Mouse (Mus musculus) limb, embryonic 10.5 days (tissue): ENCODE measurements around the gene Pik3cg. TPM values are rescaled to one million over a fixed set of nuclear protein-coding genes. Genes with fewer than 3 reads are reported as not detected.

Experiments used
- DNase-seq: peaks from one replicate; pipeline ENCODE4 v3.0.0-alpha.2; 2017; ENCODE audit warnings: low spot score
- H3K27ac ChIP-seq: fragments of 300-500 bp; sonication (generic); 2 replicates; pipeline ENCODE4 v1.5.1; 2016; ENCODE audit warnings: mild to moderate bottlenecking
- H3K27me3 ChIP-seq: fragments of 300-500 bp; sonication (generic); 2 replicates; pipeline ENCODE4 v1.6.1; 2016; ENCODE audit warnings: low read depth, mild to moderate bottlenecking; ENCODE audit not compliant: poor library complexity, severe bottlenecking
- H3K36me3 ChIP-seq: fragments of 300-500 bp; sonication (generic); 2 replicates; pipeline ENCODE4 v1.6.1; 2016; ENCODE audit warnings: mild to moderate bottlenecking, moderate library complexity
- H3K4me1 ChIP-seq: fragments of 300-500 bp; sonication (generic); 2 replicates; pipeline ENCODE4 v1.6.1; 2016
- H3K4me3 ChIP-seq: fragments of 300-500 bp; sonication (generic); 2 replicates; pipeline ENCODE4 v1.5.1; 2016; ENCODE audit warnings: mild to moderate bottlenecking, moderate library complexity
- H3K9me3 ChIP-seq: fragments of 300-500 bp; sonication (generic); replicated peaks from 2 replicates; pipeline ENCODE4 v1.6.1; 2016; ENCODE audit warnings: mild to moderate bottlenecking
- WGBS: fragments of 180-500 bp; shearing (Covaris S2); methylation state at CpG from one replicate; pipeline ENCODE4 v1.1.7; 2016; 5-methylcytosine and 5-hydroxymethylcytosine counted together
- polyA plus RNA-seq: library from polyadenylated mRNA; unstranded; fragments of >200 nt; fragmentation: Nextera tagmentation; extraction: Ambion mirVana; gene quantifications from 2 replicates; pipeline ENCODE4 v1.2.1, GENCODE M21; 2016

Pik3cg gene
- polyA plus RNA-seq, 1 experiment from 2014 or later = 0.91 TPM

GRCm38 (mm10) chr12:32163706-32164105 lies 44.8 kb downstream of the Pik3cg start:
- H3K9me3 ChIP-seq = no peaks in the 10 kb centered on the region

GRCm38 (mm10) chr12:32158757-32159156 lies 49.7 kb downstream of the Pik3cg start:
- Histone ChIP-seq H3K27ac (no peak overlapping the region), H3K4me1 (no peaks in the 10 kb centered on the region), H3K4me3 (no peak overlapping the region), H3K9me3 (no peaks in the 10 kb centered on the region), H3K27me3 (peaks cover 30% of the 10 kb centered on the region), H3K36me3 (no peaks in the 10 kb centered on the region)
- no peak for DNase-seq
- WGBS = 55% methylated on average over 5 of the region's 5 CpGs

More at GRCm38 (mm10) chr12:32163706-32164105, 44.8 kb downstream of the Pik3cg start:
- no peak overlapping the region for H3K4me3 ChIP-seq
- no peak overlapping the region for H3K27ac ChIP-seq
- WGBS = 84% methylated on average over 2 of the region's 2 CpGs
- H3K4me1 ChIP-seq = peaks cover 2% of the 10 kb centered on the region; the same call in 1 of the 2 replicates
- DNase-seq = no peak
- H3K27me3 ChIP-seq = peaks cover 74% of the 10 kb centered on the region
- H3K36me3 ChIP-seq = no peaks in the 10 kb centered on the region

GRCm38 (mm10) chr12:32146606-32147005 lies 61.9 kb downstream of the Pik3cg start:
- Histone ChIP-seq H3K4me1 (no peaks in the 10 kb centered on the region), H3K4me3 (no peak overlapping the region), H3K36me3 (no peaks in the 10 kb centered on the region), H3K27me3 (no peaks in the 10 kb centered on the region), H3K9me3 (no peaks in the 10 kb centered on the region), H3K27ac (no peak overlapping the region)
- WGBS = 91% methylated on average over 7 of the region's 7 CpGs
- DNase-seq = no peak

- WGBS = 88% methylated on average over 4 of the region's 4 CpGs
- H3K4me3 ChIP-seq = no peak overlapping the region
- H3K4me1 ChIP-seq = no peaks in the 10 kb centered on the region
- H3K27ac ChIP-seq = no peak overlapping the region
- no peaks in the 10 kb centered on the region for H3K9me3 ChIP-seq
- no peaks in the 10 kb centered on the region for H3K36me3 ChIP-seq
- DNase-seq = no peak
- H3K27me3 ChIP-seq = no peaks in the 10 kb centered on the region
These were observed 62.8 kb downstream of the Pik3cg start for GRCm38 (mm10) chr12:32145651-32146050.

GRCm38 (mm10) chr12:32144513-32144912 lies 63.9 kb downstream of the Pik3cg start:
- peak; percentile 70 for DNase-seq
- H3K4me1 ChIP-seq = no peaks in the 10 kb centered on the region
- no peak overlapping the region for H3K27ac ChIP-seq
- H3K36me3 ChIP-seq = no peaks in the 10 kb centered on the region
- no peak overlapping the region for H3K4me3 ChIP-seq
- no peaks in the 10 kb centered on the region for H3K9me3 ChIP-seq
- no peaks in the 10 kb centered on the region for H3K27me3 ChIP-seq
- WGBS = 9% methylated on average over 5 of the region's 5 CpGs

GRCm38 (mm10) chr12:32143782-32144181 lies 64.7 kb downstream of the Pik3cg start:
- no peaks in the 10 kb centered on the region for H3K4me1 ChIP-seq
- no peaks in the 10 kb centered on the region for H3K9me3 ChIP-seq
- no peak overlapping the region for H3K27ac ChIP-seq
- 71% methylated on average over 5 of the region's 5 CpGs for WGBS
- DNase-seq = no peak
- H3K27me3 ChIP-seq = no peaks in the 10 kb centered on the region
- no peaks in the 10 kb centered on the region for H3K36me3 ChIP-seq
- H3K4me3 ChIP-seq = no peak overlapping the region

GRCm38 (mm10) chr12:32143151-32143550 lies 65.3 kb downstream of the Pik3cg start:
- H3K36me3 ChIP-seq = no peaks in the 10 kb centered on the region
- H3K4me3 ChIP-seq = no peak overlapping the region
- no peak for DNase-seq
- H3K27me3 ChIP-seq = no peaks in the 10 kb centered on the region
- H3K4me1 ChIP-seq = no peaks in the 10 kb centered on the region
- H3K27ac ChIP-seq = no peak overlapping the region; the same call in 1 of the 2 replicates
- no peaks in the 10 kb centered on the region for H3K9me3 ChIP-seq
- WGBS = 68% methylated on average over 4 of the region's 4 CpGs

GRCm38 (mm10) chr12:32141766-32142165 lies 66.7 kb downstream of the Pik3cg start:
- DNase-seq = no peak
- H3K9me3 ChIP-seq = no peaks in the 10 kb centered on the region
- H3K4me1 ChIP-seq = no peaks in the 10 kb centered on the region
- no peaks in the 10 kb centered on the region for H3K36me3 ChIP-seq
- no peaks in the 10 kb centered on the region for H3K27me3 ChIP-seq
- no peak overlapping the region for H3K27ac ChIP-seq
- H3K4me3 ChIP-seq = no peak overlapping the region

- Histone ChIP-seq H3K4me1 (no peaks in the 10 kb centered on the region), H3K27ac (no peak overlapping the region), H3K36me3 (no peaks in the 10 kb centered on the region), H3K4me3 (no peak overlapping the region), H3K27me3 (no peaks in the 10 kb centered on the region), H3K9me3 (no peaks in the 10 kb centered on the region)
- WGBS = 93% methylated on average over 5 of the region's 5 CpGs
- no peak for DNase-seq
These were observed 69.6 kb downstream of the Pik3cg start for GRCm38 (mm10) chr12:32138831-32139230.

- no peak overlapping the region for H3K27ac ChIP-seq
- WGBS = 79% methylated on average over 9 of the region's 9 CpGs
These were observed 70.1 kb downstream of the Pik3cg start for GRCm38 (mm10) chr12:32138362-32138761.

GRCm38 (mm10) chr12:32137542-32137941 lies 70.9 kb downstream of the Pik3cg start:
- no peaks in the 10 kb centered on the region for H3K9me3 ChIP-seq
- no peaks in the 10 kb centered on the region for H3K27me3 ChIP-seq
- H3K36me3 ChIP-seq = no peaks in the 10 kb centered on the region
- H3K4me1 ChIP-seq = peaks cover 5% of the 10 kb centered on the region; the same call in 1 of the 2 replicates
- no peak overlapping the region for H3K27ac ChIP-seq
- H3K4me3 ChIP-seq = no peak overlapping the region
- no peak for DNase-seq
- WGBS = 85% methylated on average over 2 of the region's 2 CpGs

More at GRCm38 (mm10) chr12:32138362-32138761, 70.1 kb downstream of the Pik3cg start:
- Histone ChIP-seq H3K4me1 (no peaks in the 10 kb centered on the region), H3K27me3 (no peaks in the 10 kb centered on the region), H3K4me3 (no peak overlapping the region), H3K36me3 (no peaks in the 10 kb centered on the region), H3K9me3 (no peaks in the 10 kb centered on the region)
- no peak for DNase-seq

- H3K9me3 ChIP-seq = no peaks in the 10 kb centered on the region
- H3K36me3 ChIP-seq = no peaks in the 10 kb centered on the region
- peak overlapping the region; percentile 17; the same call in 1 of the 2 replicates for H3K4me3 ChIP-seq
- no peak overlapping the region for H3K27ac ChIP-seq
- peaks cover 16% of the 10 kb centered on the region for H3K4me1 ChIP-seq
- no peak for DNase-seq
- H3K27me3 ChIP-seq = no peaks in the 10 kb centered on the region
- WGBS = 21% methylated on average over 14 of the region's 14 CpGs
These were observed 80.6 kb downstream of the Pik3cg start for GRCm38 (mm10) chr12:32127599-32128507.

- Histone ChIP-seq H3K9me3 (no peaks in the 10 kb centered on the region), H3K4me3 (no peak overlapping the region), H3K36me3 (no peaks in the 10 kb centered on the region), H3K27me3 (no peaks in the 10 kb centered on the region), H3K4me1 (peaks cover 9% of the 10 kb centered on the region), H3K27ac (no peak overlapping the region)
- no peak for DNase-seq
- 72% methylated on average over 2 of the region's 2 CpGs for WGBS
These were observed 81.3 kb downstream of the Pik3cg start for GRCm38 (mm10) chr12:32127158-32127557.
